Mouse (Mus musculus) neural tube, embryonic 11.5 days (tissue): ENCODE results near the gene Mtr. TPM values are rescaled to one million over a fixed set of nuclear protein-coding genes. Genes with fewer than 3 reads are reported as not detected.

Source experiments
- polyA plus RNA-seq: library from polyadenylated mRNA; unstranded; fragments of >200 nt; fragmentation: Nextera tagmentation; extraction: Ambion mirVana; gene quantifications from 2 replicates; pipeline ENCODE4 v1.2.1, GENCODE M21; 2014

Gene Mtr
- polyA plus RNA-seq, 1 experiment from 2014 or later: 16.3 TPM

Other genes with a start within 250 kb of the Mtr start
- gene Ryr2, start 151.2 kb downstream of the Mtr start, polyA plus RNA-seq: 0.34 and 0.35 TPM in 2 replicates
- 31.9 and 32.4 TPM in 2 replicates for gene Actn2, start 82.6 kb upstream of the Mtr start, polyA plus RNA-seq
- 35.9 and 38.7 TPM in 2 replicates for gene Heatr1, start 136.9 kb upstream of the Mtr start, polyA plus RNA-seq
- 14.3 and 15.6 TPM in 2 replicates for gene Lgals8, start 206.8 kb upstream of the Mtr start, polyA plus RNA-seq